8 mouse cellular contexts compared by ENCODE assay signal in genomic region chr6:136856071-136856636, GRCm38 (mm10). TPM values are rescaled to one million over a fixed set of nuclear protein-coding genes. Genes with fewer than 3 reads are reported as not detected.
DNase-seq lines count a peak whose midpoint lies in the region; ATAC-seq lines count a peak whose summit lies in the region.

No protein-coding gene starts in this region.

- peaks cover 34% of the 10 kb centered on the region for H3K4me1 ChIP-seq in kidney, embryonic 16.5 days (ENCODE audit: insufficient read depth, low read length)

- H3K27ac ChIP-seq in kidney, embryonic 16.5 days (ENCODE audit: low read length) = peak overlapping the region; percentile 26; the same call in 1 of the 2 replicates

- peak overlapping the region; percentile 29; the same call in 1 of the 2 replicates for H3K9ac ChIP-seq in kidney, embryonic 16.5 days (replicated peaks; ENCODE audit: low read length)

- no peaks in the 10 kb centered on the region for H3K9me3 ChIP-seq in kidney, embryonic 16.5 days (ENCODE audit: low read length)

- 51% methylated on average over 14 of the region's 14 CpGs for WGBS in kidney, embryonic 16.5 days

- DNase-seq in kidney, adult 11 months = no peak
- peak; percentile 47 for DNase-seq in embryo, embryonic 11 days
- DNase-seq in kidney, postnatal 25 days = peak; percentile 16 to 34
- peak; percentile 49 for DNase-seq in splenic B cell, adult 2 months (ENCODE audit: low read depth, low spot score)
- no peak for DNase-seq in right cerebral cortex, adult 2 months (ENCODE audit: low spot score in 2 of 2)
- DNase-seq in left cerebral cortex, postnatal 36 days (ENCODE audit: low spot score in 2 of 2) = no peak
- DNase-seq in urinary bladder, adult 2 months (ENCODE audit: low spot score) = no peak

- no peaks in the 10 kb centered on the region for H3K27me3 ChIP-seq in kidney, embryonic 16.5 days (ENCODE audit: insufficient read depth, low read length)
- no peaks in the 10 kb centered on the region for H3K27me3 ChIP-seq in splenic B cell, adult 2 months (ENCODE audit: control insufficient read depth, insufficient read depth, low read length, poor library complexity, severe bottlenecking)

- peak overlapping the region; percentile 25; the same call in 1 of the 2 replicates for H3K4me2 ChIP-seq in kidney, embryonic 16.5 days (replicated peaks; ENCODE audit: low read depth, low read length)

- ATAC-seq in kidney, embryonic 16.5 days (ENCODE audit: low FRiP score, low TSS enrichment) = no peak

- H3K36me3 ChIP-seq in kidney, embryonic 16.5 days (ENCODE audit: insufficient read depth, low read length) = no peaks in the 10 kb centered on the region
- H3K36me3 ChIP-seq in splenic B cell, adult 2 months (ENCODE audit: control insufficient read depth, insufficient read depth, low read length, poor library complexity, severe bottlenecking) = no peaks in the 10 kb centered on the region

- intact Hi-C loops in left cerebral cortex, postnatal 36 days (cut with DNase I) = no loop called here

- H3K4me3 ChIP-seq in kidney, embryonic 16.5 days (ENCODE audit: low read length) = peak overlapping the region; percentile 3

RNA-seq across cellular contexts. Expression of gene Art4, which starts 1.4 kb away (rescaled TPM):
- polyA plus RNA-seq in kidney, embryonic 16.5 days (2015; fragmentation: Nextera tagmentation; extraction: Ambion mirVana) = 5.6 and 6.4 TPM in 2 replicates
- not detected for total RNA-seq in left cerebral cortex, postnatal 36 days (2021)
- 11.8 and 14.6 TPM in 2 replicates for polyA plus RNA-seq in urinary bladder, adult 2 months (2012; rRNA removed)

RNA-seq across cellular contexts. Expression of gene Mgp, which starts 19.5 kb away (rescaled TPM):
- polyA plus RNA-seq in kidney, embryonic 16.5 days (2015; fragmentation: Nextera tagmentation; extraction: Ambion mirVana) = 226 and 274 TPM in 2 replicates
- total RNA-seq in left cerebral cortex, postnatal 36 days (2021) = 10 to 100 TPM; 38.0 to 47.7 TPM
- 4,728 and 4,770 TPM in 2 replicates for polyA plus RNA-seq in urinary bladder, adult 2 months (2012; rRNA removed)

RNA-seq across cellular contexts. Expression of gene Smco3, which starts 20.9 kb away (rescaled TPM):
- polyA plus RNA-seq in kidney, embryonic 16.5 days (2015; fragmentation: Nextera tagmentation; extraction: Ambion mirVana) = 2.4 and 2.5 TPM in 2 replicates
- total RNA-seq in left cerebral cortex, postnatal 36 days (2021) = 1 to 10 TPM; 3.6 to 5.6 TPM
- 0.13 and 0.14 TPM in 2 replicates for polyA plus RNA-seq in urinary bladder, adult 2 months (2012; rRNA removed)

RNA-seq across cellular contexts. Expression of gene Wbp11, which starts 28.1 kb away (rescaled TPM):
- 110 and 122 TPM in 2 replicates for polyA plus RNA-seq in kidney, embryonic 16.5 days (2015; fragmentation: Nextera tagmentation; extraction: Ambion mirVana)
- total RNA-seq in left cerebral cortex, postnatal 36 days (2021) = 100 to 1,000 TPM; 122 to 125 TPM
- 31.2 and 40.7 TPM in 2 replicates for polyA plus RNA-seq in urinary bladder, adult 2 months (2012; rRNA removed)

RNA-seq across cellular contexts. Expression of gene BC049715, which starts 28.7 kb away (rescaled TPM):
- 1.6 and 1.9 TPM in 2 replicates for polyA plus RNA-seq in kidney, embryonic 16.5 days (2015; fragmentation: Nextera tagmentation; extraction: Ambion mirVana)
- total RNA-seq in left cerebral cortex, postnatal 36 days (2021) = 1 to 10 TPM; 3.5 to 4.7 TPM
- polyA plus RNA-seq in urinary bladder, adult 2 months (2012; rRNA removed) = 0.40 and 0.52 TPM in 2 replicates

Comparison
In these comparisons a context has a peak if more than half of its experiments do, and no peak if none do; other contexts are left out.
1. DNase-seq: peak in embryo, embryonic 11 days (single experiment), kidney, postnatal 25 days (2 of 2) and splenic B cell, adult 2 months (single experiment); none in kidney, adult 11 months (single experiment), right cerebral cortex, adult 2 months (0 of 2), left cerebral cortex, postnatal 36 days (0 of 2) and urinary bladder, adult 2 months (single experiment).
2. RNA of gene Mgp, which starts 19.5 kb away (polyA plus RNA-seq): 4,728 to 4,770 TPM in urinary bladder, adult 2 months; 226 to 274 TPM in kidney, embryonic 16.5 days; every median in the first group is over 10 times any median in the second.